Mouse (Mus musculus): ENCODE results near the gene Kcnrg.

The Kcnrg gene

DNA sequence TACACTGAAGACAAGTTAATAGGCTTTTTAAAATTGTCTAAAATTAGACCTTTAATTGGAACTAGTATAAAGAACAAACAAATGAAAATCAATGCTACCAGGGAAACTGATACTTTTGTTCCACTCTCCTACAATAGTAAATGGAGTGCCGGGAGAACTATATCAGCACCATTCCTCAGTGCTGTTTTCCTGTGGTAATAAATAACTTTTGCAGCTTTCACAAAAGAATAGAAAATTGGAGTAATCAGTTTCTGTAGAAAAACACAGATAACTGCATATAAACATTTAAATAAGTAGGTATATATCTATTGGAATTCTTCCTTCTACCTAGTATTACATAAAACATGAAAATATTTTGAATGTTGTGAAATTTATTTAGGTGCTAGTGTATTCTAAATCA is 38.3 kb downstream of the Kcnrg start:
- no peak for DNase-seq (ENCODE audit: low read depth, low spot score)

DNA sequence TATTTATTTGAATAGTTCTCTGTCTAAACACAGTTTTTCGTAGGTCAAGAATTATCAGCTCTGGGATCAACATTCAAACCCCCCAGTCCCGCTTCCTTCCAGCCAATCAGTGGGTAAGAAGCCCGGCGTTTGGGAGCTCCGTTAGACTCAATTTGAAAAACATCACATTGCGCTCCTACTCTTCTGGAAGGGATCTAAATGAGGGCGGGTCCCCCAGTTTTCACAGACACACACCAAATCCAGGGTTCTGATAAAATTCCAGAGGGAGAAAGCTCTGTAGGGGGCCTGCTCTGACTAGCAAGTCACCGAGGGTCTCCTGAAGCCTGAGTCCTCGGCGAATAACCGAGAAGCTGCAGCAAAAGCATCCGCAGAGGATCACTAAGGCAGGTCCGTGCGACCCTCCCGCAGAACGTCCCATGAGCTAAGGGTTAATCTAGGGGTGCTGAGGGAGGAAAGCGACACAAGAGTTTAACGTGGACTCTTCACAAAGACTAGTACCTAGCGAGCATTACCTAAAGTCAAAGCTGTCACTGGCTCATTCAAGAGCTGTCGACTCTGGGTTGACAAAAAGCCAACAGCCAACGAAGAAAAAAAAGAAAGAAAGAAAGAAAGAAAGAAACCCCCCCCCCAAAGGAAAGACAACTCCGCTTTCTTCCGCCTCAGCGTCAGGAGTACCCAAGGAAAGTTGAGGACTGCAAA is 40.1 kb downstream of the Kcnrg start:
- DNase-seq (ENCODE audit: low read depth, low spot score) = peak; percentile 68

DNA sequence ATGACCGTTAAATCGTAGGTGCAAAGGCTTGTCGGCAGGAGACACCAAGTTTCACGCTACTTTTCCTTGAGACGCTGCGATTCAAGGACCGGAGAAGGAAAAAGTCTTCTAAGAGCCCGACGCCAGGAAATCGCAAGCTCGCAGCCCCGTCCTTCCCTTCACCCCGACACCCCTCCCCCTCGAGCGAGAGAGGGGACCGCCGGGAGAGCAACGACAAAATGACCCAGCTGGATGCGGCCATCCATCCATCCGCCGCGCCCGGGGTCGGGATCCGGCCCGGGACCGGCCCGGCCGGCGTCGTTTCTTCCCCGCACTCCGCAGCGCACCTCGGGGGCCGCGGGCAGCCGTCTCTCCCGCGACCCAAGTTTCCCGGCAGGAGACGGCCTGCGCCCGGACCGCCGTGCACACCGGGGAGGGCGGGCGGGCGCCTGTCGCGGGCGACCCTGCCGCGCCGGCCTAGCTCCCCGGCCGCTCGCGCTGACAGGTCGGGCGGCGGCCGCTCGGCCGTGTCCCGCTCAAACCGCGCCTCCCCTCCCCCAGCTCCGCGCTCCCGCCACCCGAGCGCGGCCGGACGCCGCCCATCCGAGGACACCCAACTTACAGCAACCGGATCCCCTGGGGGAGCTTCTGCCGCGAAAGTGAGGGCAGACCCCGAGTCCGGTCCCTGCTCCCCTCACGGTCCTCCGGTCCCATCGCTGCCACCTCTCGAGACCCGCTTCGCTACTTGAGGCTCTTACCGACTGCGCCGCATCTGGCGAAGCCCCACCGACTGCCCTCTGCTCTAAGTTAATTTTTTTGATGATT is 40.8 kb downstream of the Kcnrg start:
- peak; percentile 68 for DNase-seq (ENCODE audit: low read depth, low spot score)

DNA sequence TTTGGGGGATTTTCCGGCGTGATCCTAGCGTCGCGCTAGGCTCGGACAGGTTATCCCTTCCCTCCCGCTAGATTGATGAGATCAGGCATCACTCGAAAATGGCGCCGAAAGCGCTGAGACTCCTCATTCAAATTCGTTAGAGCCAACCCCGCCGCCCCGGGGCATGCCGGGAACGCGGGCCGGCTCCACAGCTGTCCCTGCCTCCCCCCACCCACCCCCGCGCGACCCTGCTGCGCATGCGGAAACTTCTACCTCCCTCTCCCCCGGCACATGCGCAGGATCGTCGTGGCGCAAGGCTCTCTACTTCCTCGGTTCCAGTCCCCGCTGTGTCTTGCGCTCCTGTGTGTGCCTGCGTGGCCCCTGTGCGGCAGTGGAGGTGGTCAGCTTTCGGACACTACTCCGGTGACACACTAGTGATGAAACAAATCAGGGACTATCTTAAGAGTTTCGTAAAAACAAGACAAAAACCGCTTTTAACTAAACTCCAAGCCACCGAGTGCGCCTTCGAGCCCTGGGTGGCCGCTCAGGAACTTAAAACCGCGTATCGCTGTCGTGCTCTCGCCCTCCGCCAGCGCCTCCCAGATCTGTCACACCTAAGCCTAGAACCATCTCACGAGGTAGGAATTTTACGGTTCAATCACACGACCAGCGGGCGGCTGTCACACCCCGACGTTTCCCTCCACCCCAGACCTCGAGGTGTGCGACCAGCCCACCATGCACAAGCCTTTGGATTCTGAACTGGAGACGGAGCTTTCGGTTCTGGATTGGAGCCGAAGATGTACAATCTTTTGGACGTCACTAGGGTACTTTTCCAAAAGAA is 41.6 kb downstream of the Kcnrg start:
- peak; percentile 99 for DNase-seq (ENCODE audit: low read depth, low spot score)

DNA sequence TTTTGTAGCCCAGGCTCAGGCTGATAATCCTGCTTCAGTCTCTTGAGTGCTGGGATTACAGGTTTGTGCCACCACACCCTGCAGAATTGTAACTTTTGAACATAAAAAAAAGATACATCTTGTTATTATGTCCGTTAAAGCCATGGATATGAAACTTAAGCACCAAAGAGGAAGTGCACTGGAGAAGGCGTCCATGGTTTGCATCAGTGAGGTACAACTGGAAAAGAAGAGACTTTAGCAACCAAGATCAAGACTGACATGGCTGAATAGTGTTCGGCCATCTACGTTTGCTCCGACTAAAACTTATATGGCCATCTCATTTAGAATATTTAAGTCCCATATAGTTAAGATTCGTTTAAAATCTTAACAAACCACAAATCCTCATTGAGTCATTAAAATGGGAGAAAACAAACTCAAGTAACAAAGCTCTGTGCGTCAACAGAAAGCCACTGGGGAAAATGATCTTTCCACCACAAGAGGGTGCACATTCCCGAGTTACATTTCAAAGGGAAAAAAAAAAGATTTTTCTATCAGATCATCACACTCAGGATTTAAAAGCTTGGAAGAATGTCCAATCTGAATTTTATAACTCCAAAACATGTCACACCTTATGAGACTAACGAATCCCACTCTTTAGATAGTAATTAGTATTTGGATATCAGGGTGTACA is 43.2 kb downstream of the Kcnrg start:
- peak; percentile 66 for DNase-seq (ENCODE audit: low read depth, low spot score)

DNA sequence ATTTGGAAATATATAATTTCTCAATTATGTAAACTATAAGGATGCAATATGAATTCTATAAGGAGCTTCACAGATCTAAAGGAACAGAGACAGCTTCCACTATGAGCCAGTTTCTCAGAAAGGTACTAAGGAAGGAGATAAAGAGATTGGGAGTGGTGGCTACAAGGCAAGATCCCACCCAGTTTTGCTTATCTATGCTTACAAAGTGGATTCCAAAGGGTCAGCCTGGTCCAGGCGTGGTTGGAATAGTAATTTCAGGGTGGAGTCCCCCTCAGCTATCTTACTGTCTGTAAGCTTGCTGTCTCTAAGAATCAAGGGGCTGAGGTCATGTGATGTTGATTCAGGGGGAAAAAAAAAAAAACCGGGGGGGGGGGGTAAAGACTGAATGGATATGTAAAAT is 49.2 kb downstream of the Kcnrg start:
- no peak for DNase-seq (ENCODE audit: low read depth, low spot score)

DNA sequence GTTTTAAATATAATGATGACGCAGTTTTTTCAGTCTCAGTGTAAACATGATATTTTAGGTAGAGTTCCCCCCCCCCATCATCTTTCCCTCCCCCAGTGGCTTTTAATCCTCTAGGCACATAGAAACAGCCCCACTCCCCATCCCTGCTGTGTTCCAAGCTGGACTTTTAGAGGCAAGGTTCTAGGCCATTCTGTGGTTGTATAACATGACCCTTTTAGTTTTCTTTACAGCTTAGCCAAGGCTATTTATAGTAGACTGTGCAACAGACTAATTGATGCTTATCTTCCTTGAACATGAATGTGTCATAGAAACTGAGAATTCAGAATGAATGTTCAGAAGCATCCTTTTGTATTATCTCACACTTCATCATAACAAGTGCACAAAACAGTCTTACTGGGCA is 54.2 kb downstream of the Kcnrg start:
- no peak for DNase-seq (ENCODE audit: low read depth, low spot score)

DNA sequence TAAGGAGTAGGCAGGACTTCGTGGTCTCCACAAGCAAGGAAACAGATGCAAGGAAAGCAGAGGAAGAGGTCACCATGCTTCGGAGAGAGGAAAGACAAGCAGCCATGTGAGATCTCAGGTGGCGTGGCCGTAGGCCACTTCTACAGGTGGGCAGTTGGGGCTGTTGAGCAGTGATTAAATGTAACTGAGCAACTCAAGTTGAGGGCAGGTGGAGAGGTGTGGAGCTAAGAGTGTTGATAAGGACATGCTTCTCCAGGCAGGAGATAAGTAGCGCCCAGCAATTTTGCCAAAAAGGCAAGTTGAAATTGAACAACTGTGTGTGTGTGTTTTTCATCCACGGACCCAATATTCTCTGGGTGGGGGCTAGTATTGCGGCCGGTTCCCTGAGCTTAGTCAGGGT is 55.0 kb downstream of the Kcnrg start:
- DNase-seq (ENCODE audit: low read depth, low spot score) = no peak
